Mouse (Mus musculus) thymus, postnatal 4 days (tissue): Measurements from ENCODE around the gene Fbp1.
"Not testable (repeated sequence)": the region's sequence is repeated elsewhere in the genome, so short reads cannot be mapped to it uniquely, and the experiment has no call there.

ENCODE experiments used
- DNase-seq: peaks from one replicate; pipeline ENCODE4 v3.0.0; 2021

Gene Fbp1

GRCm38 (mm10) chr13:62883436-62883835, 4.6 kb downstream of the Fbp1 start:
- DNase-seq: no peak

DNA sequence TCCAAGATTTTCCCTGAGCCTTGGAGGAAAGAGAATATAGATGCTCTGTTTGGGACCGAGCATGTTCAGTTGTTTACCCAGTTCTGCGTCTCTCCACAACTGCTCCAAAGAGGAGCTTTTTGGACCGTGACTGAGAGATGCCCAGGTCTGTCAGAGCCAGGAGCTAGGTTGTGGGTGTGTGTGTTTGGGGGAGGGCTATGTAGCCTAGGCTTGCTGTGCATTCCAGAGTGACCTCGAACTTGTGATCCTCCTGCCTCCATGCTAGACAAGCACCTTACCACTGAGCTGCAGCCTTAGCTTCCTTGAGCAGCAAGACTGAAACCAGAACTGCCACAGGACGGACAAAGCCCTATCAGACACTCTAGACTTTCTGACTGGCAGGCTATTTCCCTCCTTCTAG, 5.2 kb downstream of the Fbp1 start:
- DNase-seq: no peak

DNA sequence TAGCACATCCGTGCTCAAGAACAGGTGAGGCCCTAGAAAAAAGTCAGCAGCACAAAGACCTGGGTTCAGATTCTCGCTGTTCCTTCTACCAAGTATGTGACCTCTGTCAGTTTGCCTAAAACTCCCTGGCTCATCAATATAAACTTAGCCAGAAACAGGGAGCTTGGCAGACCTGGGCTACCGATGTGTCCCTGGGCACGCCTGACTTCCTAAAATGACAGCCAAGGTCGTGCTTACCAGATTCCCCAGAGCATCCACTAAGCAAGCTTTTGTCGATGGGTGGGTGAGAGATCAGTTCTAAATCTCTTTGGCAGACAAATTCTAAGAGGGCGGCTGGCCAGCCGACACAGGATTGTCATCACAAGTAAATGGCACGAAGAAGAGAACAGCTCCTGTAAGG, 6.7 kb downstream of the Fbp1 start:
- DNase-seq: no peak

GRCm38 (mm10) chr13:62879831-62880615, 8.1 kb downstream of the Fbp1 start:
- DNase-seq: peak; percentile 58

DNA sequence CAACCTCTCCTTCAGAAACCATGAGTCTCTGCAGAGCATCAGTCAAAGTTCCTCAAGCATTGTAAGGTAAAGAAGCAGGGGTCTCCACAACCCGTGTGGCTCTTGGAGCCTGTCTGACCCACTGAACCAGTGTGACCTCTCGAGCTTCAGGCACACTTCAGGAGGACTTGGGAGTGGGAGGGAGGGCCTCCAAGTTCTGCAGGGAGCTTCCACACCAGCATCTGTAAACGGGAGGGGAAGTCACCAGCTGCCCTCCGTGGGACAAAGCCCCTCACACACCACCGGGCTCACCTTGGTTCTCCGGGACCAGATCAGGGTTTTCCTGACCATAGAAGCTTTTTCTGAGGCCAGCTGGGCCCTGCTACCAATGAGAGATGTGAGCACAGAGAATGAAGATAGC, 8.7 kb downstream of the Fbp1 start:
- peak; percentile 25 for DNase-seq

- peak; percentile 30 for DNase-seq
These were observed 10.8 kb downstream of the Fbp1 start for GRCm38 (mm10) chr13:62877247-62877646.

DNA sequence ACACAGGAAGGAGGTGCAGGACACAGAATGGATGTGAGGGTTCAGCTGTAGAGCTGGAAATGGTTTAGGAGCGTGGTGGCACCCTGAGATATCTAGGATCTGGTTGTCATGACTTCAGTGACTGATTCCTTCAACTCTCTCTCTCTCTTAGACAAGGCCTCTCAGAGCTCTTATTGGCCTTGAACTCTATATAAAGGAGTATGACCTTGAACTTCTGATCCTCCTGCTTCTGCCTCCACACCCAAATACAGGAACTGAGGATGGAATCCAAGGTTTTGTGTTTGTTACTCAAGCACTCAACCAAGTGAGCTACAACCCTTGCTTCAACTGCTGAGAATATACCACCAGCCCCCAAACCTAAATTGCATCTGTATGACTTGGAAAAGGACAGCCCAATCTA, 12.0 kb downstream of the Fbp1 start:
- DNase-seq: no peak

DNA sequence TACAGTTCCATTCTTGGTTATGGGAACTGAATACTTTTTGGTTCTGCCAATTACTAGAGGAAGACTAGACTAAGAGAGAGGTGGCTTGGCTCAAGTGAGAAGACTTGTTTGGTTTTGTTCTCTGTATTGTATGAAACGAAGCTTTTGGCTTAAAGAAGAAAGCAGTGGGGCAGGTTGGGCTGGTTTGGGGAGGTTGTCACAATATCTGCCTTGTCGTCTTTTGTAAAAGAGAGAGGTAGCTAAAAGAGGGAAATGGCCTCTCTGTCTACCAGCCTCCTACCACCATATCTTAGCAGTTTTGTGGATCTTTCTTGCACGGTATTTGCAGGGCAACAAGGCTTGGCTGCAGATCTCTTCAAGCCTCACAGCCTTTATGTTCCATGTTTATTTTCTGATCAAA, 15.8 kb downstream of the Fbp1 start:
- no peak for DNase-seq

DNA sequence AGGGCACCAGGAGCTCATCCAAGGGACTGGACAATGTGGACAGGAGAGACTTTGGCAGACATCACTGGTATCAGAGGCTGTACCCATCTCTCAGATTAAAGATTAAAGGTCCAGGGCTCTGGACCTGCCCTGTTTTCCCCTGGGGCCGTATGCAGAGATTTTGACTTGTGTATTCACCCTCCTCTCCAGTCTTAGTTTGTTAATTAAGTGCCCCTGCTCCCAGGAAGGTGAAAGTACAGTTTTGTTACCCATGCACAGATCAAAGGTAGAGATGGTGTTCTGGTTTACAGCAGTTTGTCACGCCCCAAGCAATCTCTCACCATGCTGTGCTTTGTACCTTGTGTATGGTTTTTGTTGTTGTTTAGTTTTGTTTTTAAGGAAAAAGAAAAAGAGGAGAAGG, 17.5 kb downstream of the Fbp1 start:
- DNase-seq: no peak

- DNase-seq: no peak
These were observed 21.3 kb downstream of the Fbp1 start for GRCm38 (mm10) chr13:62866817-62867216.

GRCm38 (mm10) chr13:62865651-62866315, 22.3 kb downstream of the Fbp1 start:
- no peak for DNase-seq

- no peak for DNase-seq
These were observed 24.3 kb downstream of the Fbp1 start for GRCm38 (mm10) chr13:62863771-62864170.

- no peak for DNase-seq
These were observed 25.2 kb downstream of the Fbp1 start for GRCm38 (mm10) chr13:62862875-62863274.

GRCm38 (mm10) chr13:62860068-62860467, 28.0 kb downstream of the Fbp1 start:
- DNase-seq: no peak

GRCm38 (mm10) chr13:62859251-62859650, 28.8 kb downstream of the Fbp1 start:
- not testable (repeated sequence) for DNase-seq

GRCm38 (mm10) chr13:62857941-62858915, 29.9 kb downstream of the Fbp1 start, which contains the start of gene Fbp2:
Gene Fbp2 (minus strand): TSS chr13:62858422.
- no peak for DNase-seq

DNA sequence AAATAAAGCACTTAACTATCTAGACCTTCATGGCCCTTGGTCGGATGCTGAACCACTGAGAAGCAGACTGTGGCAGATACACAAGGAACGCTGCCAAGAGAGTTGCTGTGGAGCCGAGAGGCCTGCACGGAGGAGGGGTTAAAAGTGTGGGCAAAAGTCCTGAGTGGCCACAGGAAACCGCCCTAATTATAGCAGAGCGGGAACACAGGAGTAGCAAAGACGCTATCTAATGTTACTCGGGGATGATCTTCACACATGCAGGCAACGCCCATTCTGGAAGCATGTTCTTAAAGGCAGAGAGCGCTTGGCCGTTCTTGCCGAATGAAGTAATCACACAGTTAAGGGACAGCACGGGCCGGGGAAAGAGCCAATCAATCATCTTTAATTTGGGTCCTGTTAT, 31.2 kb downstream of the Fbp1 start:
- DNase-seq: no peak

GRCm38 (mm10) chr13:62856305-62856675, 31.8 kb downstream of the Fbp1 start:
- DNase-seq: peak; percentile 82

GRCm38 (mm10) chr13:62855396-62856304, 32.4 kb downstream of the Fbp1 start:
- DNase-seq: no peak

DNA sequence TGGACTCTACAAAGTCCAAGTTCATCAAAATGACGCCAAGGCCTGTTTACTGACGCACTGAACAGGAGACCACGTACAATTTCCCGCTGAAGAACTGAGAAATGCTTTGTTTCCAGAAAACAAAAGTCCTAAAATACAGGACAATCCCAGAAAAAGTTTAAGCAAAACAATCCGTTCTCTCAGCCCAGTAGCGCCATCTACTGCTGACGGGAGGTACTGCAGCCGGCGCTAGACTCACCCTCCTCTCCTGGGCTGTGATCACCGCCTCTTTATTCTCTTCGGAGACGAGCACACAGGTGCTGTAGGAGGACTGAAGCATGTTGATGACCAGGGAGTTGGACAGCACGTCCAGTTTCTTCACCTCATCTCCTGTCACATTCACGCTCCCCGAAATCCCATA, 33.4 kb downstream of the Fbp1 start:
- peak; percentile 89 for DNase-seq

DNA sequence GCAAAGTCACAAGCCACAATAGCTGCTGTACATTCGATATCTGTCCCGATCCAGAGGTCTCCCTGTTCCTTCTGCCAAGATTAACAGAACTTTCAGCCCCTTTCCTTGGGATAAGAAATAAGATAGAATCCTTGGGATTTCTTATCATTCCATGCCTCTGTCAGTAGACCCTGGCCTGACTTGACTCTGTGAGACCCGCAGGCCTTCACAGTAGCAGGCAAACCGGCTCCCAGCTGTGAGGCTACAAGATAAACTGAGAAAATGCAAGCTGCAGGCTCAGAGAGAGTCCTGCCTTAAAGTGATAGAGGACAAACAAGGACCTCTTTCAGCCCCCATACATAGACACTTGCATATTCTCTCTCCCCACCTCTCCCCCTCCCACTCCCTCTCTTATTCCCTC, 54.7 kb downstream of the Fbp1 start:
- DNase-seq: no peak

- no peak for DNase-seq
These were observed 55.8 kb downstream of the Fbp1 start for GRCm38 (mm10) chr13:62832239-62832638.
